Mouse (Mus musculus) common myeloid progenitor, adult 5-6 weeks (primary cell): ENCODE results near the gene Ninj2. TPM values are rescaled to one million over a fixed set of nuclear protein-coding genes. Genes with fewer than 3 reads are reported as not detected.

Experiments used
- ATAC-seq: replicated peaks from 2 replicates; pipeline ENCODE4 v1.8.0; 2016; ENCODE audit warnings: low read depth, mild to moderate bottlenecking, moderate TSS enrichment, inconsistent platforms; ENCODE audit not compliant: poor library complexity, severe bottlenecking
- total RNA-seq: library from RNA; stranded (forward); fragments of 200-1000, 187-1606 nt; gene quantifications from 2 replicates; pipeline ENCODE4 v1.2.3, GENCODE M21; 2017

Ninj2 gene
- total RNA-seq, 1 experiment from 2014 or later = not detected

DNA sequence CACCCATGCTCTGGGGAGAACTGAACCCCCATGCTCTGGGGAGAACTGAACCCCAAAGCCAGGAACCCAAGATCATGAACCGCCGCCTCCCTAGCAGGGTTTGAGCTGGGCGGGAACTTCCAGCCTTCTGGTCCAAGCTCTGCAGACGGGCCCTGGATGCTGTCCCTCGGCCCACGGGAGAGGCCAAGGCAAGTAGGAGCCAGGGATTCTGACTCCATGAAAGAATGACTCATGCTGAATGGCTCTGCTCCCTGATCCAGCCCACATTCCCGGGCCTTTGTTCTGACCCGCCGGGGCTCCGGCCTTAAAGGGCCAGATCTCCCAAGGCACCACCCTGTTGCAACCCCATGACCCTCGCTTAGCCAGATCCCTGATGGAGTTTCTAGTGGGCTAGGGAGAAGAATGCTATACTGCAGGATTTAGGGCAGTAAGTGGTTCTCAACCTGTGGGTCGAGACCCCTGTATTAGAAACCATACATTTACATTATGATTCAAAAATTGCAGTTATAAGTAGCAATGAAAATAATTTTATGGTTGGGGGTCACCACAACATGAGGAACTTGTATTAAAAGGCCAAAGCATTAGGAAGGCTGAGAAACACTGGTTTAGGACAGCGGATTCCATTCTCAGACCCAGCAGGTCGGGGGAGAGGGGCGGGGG, 99.2 kb downstream of the Ninj2 start:
- no peak for ATAC-seq

- ATAC-seq = peak; percentile 75
Measured at GRCm38 (mm10) chr6:120193174-120193573, 100.0 kb downstream of the Ninj2 start.

DNA sequence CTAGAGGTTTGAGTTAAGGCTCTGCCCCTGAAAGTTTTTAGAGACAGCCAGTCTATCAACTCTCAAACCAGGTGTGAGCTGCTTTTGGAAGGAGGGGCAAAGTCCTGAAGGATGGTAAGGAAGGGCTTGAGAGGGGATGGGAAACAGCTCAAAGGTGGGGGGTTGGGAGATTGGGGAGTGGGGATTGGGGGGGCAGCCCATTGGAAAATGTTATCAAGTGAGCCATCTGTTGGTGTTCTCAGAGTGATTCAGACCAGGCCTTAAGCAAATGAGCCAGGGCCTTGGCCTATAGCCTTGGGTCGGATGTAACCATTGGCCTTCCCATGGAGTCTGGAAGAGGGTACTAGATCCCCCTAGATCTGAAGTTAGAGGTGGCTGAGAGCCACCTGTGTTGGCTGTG, 100.6 kb downstream of the Ninj2 start:
- ATAC-seq = no peak

GRCm38 (mm10) chr6:120194305-120194704, 101.2 kb downstream of the Ninj2 start:
- ATAC-seq = no peak

GRCm38 (mm10) chr6:120194963-120195362, 101.8 kb downstream of the Ninj2 start:
- no peak for ATAC-seq

DNA sequence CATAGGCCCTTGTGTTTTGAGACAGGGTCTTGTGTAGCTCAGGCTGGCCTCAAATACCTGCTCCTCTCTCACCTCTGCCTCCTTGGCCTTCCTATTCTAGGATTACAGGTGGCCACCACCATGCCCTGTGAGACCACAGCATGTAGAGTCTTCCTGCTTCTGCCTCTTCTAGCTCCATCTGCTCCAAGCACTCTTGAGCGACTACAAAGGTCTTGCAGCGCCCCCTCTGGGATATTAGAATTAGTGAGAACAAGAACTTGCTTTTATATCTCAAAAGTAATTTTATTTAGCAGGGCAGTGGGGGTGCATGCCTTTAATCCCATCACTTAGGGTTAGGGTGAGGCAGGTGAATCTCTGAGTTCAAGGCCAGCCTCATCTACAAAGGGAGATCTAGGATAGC, 103.7 kb downstream of the Ninj2 start:
- peak; percentile 53 for ATAC-seq

DNA sequence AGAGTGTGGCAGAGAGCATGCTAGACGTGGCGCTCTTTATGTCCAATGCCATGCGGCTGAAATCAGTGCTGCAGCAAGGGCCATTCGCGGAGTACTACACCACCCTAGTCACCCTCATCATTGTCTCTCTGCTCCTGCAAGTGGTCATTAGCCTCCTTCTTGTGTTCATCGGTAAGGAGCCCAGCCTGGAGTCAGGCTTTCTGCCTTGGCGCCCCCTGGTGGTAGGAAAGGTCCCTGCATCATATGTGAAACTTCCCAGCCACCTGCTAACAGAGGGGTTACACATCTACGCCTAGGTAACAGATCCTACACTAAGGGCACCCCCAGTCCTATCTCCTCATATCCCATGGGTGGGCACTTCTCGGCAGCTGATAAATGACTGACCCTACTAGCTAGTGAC, 104.8 kb downstream of the Ninj2 start:
- peak; percentile 63 for ATAC-seq

GRCm38 (mm10) chr6:120199638-120200394, 106.7 kb downstream of the Ninj2 start:
- no peak for ATAC-seq

DNA sequence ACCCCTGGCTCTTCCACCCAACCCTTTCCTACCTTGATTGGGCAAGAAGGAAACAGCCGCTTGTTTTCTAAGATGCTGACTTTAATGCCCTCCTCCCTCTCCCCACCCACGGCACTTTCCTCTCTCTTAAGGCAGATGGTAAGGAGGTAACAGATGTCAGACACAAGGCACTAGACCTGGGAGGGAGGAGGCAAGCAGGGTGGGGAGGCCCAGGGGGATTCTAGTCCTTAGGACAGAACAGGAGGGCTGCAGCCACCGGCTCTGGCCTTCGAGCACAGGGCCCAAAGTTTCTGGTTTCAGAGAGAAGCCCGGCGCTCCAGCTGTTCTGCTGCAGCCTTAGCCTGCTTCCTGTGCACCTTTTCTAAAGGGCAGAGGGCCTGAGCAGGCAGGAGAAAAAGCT, 108.8 kb downstream of the Ninj2 start:
- ATAC-seq = no peak

DNA sequence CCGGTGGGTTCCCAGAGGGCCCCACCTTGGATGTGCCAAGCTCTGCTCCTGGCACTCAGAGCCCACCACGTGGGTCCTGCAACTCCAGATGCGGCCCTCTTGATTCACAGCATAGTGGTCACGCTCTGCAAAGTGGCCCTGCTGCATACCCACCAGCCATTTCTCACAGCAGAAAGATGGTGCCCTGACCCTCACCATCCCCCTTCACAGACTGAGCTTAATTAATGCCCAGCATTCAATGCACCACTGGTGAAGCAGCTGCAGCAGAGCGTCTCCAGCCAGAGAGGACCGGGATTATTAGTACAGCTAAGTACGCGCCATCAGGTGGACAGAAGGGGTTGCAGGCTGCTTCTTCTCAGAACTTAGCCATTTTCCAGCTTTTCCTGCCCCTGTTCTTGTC, 109.3 kb downstream of the Ninj2 start:
- ATAC-seq = no peak

GRCm38 (mm10) chr6:120206586-120206985, 113.4 kb downstream of the Ninj2 start:
- no peak for ATAC-seq

DNA sequence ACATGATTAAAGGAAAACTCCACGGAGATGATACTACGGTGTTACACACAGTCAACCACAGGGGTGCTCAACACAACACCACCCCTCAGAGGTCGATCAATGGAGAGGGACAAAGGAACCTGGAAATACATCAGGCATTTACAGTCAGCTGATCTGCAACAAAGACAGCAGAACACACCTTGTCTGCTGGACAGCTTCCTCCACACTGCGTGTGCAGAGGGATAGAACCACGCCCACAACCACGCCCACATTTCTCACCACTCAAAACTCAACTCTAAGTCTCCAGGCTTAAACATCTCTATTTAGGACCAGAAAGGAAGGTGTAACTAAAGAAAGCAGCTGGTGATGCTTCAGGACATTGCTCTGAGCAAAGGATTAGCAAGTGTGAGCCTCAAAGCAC, 118.4 kb downstream of the Ninj2 start:
- ATAC-seq = no peak

- peak; percentile 79 for ATAC-seq
Measured at GRCm38 (mm10) chr6:120216702-120217101, 123.6 kb downstream of the Ninj2 start.

DNA sequence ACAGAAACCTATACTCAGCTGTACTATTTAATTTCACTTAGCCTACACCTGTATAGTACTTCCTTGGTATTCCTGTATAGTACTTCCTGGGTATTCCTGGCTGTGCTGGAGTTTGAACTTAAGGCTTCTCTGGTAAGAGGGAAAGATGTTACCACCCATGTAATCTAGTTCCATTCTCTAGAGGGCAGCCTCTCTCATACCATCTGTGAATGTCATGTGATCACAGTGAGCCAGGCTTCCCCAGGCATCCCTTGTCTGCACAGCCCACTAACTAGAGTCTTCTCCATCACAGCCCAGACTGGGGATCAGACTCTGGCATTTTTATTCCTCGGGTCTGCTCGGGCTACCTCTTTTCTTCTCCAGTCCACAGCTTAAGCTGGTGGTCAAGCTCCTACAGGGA, 126.1 kb downstream of the Ninj2 start:
- ATAC-seq = no peak

DNA sequence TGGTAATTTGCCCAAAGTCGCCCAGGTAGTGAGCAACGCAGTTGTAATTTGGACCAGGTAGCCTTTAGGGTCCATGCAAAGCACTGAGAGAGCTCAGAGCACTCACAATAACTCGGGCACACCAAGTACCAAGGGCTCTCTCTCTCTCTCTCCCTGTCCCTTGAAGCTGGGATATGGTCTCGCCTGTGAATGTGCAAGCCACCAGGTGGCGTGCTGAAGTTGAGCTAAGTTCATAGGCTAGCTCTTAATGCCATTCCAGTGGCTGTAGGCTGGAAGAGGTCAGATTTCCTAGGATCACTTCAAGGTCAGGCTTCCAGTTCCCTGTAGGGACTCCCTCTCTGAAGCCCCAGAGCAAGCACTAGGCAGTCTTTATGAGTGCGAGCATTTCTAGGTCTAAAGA, 129.5 kb downstream of the Ninj2 start:
- ATAC-seq = peak; percentile 73

DNA sequence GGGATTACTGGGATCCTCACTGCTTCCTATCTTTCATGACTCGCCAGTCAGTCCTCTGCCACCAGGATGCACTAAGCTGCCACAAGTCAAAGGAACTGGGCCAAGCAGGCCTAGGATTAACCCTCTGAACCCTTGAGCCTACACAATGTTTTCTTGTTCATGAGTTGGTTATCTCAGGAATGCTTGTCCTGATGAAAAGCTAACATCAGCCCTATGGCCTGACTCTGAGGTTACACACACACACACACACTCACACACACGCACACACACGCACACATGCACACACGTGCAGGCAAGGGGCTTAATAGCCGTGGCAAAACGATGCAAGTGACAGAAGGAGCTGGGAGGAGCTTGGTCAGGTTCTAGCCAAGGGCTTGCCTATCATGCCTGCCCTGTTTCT, 132.2 kb downstream of the Ninj2 start:
- ATAC-seq = no peak

DNA sequence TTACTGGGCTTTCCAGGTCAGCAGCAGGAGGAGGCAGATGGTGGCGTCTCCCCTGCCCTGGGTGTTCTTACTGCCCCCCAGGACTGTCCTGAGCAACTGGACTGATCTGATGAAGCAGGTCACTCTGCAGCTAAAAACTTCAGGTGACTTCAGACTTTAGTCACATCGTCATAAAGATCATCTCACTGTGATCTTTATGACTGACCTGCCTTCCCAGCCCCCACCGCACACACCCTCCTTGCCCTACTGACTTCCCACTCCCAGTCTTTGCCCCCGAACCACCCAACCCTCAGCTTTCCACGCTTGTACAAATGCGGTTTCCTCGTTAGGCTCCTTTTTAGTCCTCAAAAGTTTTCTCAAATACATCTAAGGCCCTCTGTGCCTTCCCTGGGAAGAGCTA, 133.9 kb downstream of the Ninj2 start:
- no peak for ATAC-seq

DNA sequence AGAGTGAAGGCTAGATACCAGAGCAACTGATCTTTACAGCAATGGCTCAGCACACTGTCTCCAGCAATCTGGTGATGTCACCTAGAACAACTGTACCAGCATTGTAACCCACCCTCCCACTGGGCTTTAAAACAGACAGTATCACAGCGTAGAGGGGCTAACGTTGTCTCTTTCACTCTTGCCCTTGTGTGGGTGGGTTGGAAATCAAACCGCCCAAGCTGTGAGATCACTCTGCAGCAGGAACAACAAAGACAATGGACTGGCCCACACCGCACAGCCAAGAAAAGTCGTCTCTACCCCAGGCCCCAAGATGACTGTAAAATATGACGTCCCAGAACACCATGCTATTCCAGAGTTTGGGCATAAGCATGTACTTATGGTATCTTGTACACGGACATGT, 136.7 kb downstream of the Ninj2 start:
- ATAC-seq = no peak

DNA sequence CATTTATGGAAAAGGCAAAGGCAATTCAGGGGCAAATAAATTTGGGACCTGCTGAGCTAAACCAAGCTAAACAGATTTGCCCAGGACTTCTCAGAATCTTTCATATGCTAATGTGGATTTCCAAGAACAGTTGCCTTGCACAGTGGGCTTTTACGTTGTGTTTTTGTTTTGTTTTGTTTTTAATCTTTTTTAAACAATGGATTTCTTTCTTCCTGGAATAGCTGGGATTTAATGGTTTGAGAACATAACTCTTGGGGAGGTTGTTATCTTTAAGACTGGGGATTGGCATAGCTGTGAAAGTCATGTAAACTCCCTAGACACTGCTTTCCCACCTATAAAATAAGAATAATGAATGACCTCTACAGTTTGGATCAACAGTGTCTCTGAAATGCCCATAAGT, 137.3 kb downstream of the Ninj2 start:
- no peak for ATAC-seq

GRCm38 (mm10) chr6:120232885-120233284, 139.7 kb downstream of the Ninj2 start:
- no peak for ATAC-seq

DNA sequence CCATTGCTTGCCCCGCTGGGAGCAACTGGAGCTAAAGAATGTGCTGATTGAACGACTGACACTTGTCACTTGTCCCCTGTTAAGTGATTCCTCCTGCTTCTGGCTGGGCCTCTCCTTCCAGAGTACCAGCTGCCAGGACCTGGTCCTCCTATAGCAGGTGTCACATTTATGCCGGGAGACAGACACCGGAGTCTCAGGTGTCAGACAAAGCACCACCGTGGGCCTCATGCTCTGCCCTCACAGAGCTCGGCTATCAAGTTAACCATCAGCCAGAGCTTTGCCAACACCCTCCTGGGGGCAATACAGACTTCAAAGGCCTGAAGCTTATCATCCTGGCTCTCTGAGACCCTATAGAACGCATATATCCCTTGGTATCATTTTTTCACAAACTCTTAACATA, 142.7 kb downstream of the Ninj2 start:
- ATAC-seq = no peak

GRCm38 (mm10) chr6:120240461-120240860, 147.3 kb downstream of the Ninj2 start:
- ATAC-seq = no peak
